Mouse (Mus musculus): ENCODE data around the gene Sptbn4.
A peak's percentile ranks its signal among the peaks of the same experiment; 100 is the strongest.
"Not testable (repeated sequence)": the region's sequence is repeated elsewhere in the genome, so short reads cannot be mapped to it uniquely, and the experiment has no call there.

Sptbn4 gene

DNA sequence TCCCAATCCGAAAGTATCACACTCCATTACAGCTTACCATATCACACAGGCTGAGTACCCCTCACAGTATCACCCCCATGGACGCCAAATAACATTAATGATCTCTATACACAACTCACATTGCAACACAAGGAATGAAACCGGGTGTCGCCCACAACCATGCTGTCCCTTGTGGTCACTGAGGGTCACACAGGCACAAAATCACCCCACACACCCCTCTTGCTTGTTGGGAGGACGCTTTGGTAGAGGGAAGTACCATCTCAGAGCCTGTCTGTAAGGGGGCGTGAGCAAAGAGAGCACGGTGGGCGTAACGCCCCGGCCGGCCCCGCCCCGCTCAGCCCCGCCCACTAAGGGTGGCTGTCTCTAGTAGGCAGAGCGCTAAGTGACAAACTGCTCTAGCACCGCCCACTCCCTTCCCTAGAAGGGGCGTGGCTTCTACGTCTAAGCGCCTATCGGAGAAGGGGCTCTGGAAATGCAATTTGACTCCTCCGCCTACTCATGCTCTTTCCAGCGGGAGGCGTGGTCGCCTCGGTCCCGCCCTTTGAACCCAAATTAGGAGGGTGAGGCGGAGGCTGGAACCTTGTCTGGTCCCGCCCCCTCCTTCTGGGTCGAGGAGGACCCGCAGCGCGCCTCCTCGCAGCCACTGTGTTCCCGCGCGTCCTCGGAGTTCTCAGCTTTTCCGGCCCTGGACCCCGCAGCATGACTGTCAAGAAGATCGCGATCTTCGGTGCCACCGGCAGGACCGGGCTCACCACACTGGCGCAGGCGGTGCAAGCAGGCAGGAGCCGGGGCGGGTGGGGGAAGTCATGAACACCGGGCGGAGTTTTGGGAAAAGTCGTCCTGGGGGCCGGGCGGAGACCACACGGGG lies at the start of gene Sptbn4, which contains the start of gene Blvrb:
Gene Sptbn4, minus strand, starts transcription at position 268 of the 868 bp plus-strand sequence.
Gene Blvrb, plus strand, starts transcription at position 560 of the 868 bp plus-strand sequence.
- DNase-seq (ENCODE audit: low read depth, low spot score): peak; percentile 97

DNA sequence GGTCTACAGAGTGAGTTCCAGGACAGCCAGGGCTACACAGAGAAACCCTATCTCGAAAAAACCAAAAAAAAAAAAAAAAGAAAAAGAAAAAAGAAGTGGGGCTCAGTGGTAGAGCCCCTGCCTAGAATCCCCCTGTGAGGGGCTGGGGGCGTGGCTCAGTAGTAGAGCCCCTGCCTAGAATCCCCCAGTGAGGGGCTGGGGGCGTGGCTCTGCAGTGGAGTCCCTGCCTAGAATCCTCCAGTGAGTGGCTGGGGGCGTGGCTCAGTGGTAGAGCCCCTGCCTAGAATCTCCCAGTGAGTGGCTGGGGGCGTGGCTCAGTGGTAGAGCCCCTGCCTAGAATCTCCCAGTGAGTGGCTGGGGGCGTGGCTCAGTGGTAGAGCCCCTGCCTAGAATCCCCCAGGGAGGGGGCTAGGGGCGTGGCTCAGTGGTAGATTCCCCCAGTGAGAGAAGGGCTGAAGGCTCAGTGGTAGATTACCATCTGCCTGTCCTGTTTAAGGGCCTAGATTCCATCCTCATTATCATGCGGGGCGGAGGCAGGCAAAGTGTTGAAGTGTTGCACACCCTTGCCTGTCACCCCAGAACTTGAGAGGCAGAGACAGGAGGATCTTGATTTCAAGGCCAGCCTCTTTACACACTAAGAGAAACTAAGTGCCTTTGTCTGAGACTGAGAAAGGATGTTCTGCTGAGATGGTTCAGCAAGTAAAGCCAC lies 47.3 kb upstream of the Sptbn4 start:
- not testable (repeated sequence) for DNase-seq (ENCODE audit: low read depth, low spot score)

DNA sequence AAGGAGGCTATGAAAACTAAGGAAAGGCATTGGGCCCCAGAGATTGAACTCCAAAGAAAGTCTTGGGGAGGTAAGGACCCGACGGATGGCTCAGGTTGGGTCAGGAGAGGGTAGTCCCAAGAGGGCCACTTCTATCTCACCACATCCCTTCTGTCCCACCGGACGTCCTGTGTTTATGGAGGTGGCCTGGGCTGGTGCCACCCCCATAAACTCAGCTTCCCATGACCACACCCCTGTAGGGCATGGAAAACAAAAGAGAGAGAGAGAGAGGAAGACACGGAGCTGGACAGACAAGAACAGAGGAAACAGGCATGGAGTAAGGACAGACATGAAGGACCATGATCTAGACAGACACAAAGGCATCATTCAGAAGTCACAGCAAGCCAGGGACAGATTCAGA lies 46.0 kb upstream of the Sptbn4 start:
- no peak for DNase-seq (ENCODE audit: low read depth, low spot score)

DNA sequence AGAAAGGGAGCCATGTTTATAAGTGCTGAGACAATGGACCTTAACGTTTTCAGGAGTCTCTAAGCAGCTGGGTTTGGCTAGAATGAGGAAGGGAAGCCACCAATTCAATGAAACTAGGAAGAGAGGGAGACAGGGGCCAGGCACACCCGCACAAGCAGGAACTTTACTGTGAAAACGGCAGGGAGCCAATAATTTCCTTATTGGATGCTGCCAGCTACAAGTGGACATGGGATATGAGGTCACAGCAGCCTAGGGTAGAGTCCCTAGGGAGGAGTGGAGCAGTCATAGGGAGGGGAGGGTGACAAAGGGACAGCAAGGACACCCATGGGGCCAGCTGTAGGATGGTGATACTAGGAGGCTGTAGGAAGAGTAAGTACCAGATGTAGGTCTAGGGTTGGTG lies 45.5 kb upstream of the Sptbn4 start:
- no peak for DNase-seq (ENCODE audit: low read depth, low spot score)

DNA sequence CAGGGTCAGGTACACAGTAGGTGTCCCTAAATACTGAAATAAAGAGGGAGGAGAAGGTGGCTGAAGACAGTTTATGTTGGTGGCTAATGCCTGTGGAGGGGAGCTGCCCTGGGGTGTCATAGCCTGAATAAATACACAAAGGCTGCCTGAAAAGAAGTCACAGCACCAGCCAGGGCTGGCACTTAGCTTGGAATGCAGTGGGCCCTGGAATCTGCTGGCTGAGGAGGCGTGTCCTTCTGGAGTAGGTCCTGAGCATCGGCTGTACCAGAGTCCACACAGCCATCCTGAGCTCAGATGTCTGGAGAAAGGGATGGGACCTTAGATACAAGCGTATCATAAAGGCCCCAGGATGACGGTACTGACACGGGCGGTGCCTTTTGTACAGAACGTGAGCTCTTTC lies 44.4 kb upstream of the Sptbn4 start:
- no peak for DNase-seq (ENCODE audit: low read depth, low spot score)

DNA sequence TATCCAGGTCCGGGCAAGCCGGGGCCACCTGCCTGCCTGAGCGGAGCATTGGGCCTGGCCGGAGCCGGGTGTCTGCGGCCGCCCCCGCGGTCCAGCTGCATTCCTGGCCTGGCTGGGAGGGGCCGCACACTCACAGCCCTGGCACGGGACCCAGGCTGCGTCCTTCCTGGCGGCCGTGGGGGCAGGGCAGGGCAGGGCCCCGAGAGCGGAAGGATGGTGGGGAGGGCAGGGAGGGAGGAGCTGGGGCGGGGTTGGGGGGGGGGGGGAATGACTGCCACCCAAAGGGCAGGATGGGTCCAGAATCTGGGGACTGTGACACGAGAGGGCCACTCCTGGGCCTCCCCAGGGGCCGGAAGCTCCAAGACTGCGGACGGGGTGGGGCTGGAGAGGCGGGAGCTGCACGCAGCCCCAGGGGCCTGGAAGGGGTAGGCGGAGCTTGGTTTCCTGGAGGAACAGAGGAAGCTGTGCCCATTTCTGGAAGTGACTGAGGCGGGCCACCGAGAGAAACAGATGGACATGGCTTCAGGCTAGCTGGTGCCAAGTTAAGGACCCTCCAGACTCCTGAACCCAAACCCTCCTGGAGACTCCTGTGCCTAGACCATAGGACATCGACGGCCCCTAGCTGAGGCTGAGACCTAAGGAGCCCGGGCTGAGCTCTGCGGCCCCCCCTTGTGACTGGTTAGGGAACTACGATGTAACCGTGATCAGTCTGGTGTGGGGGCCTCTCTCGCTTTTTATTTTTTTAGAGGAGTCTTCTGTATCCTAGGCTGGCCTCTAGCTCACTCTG lies 43.2 kb upstream of the Sptbn4 start:
- peak; percentile 91 for DNase-seq (ENCODE audit: low read depth, low spot score)

DNA sequence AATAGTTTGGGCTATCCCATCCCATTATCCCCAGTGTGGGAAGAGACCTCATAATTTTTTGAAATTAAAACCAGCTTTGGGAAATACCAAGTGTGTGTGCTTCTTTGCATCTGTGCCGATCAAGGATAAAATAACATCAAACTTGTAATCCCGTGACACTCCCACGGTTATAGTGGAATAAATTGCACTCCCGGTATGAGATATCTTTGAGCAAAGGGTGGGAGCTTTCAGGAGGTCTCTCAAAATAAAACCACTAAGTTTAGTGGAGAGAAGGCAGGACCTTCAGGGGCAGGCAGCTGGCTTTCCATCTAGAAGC lies 42.7 kb upstream of the Sptbn4 start:
- no peak for DNase-seq (ENCODE audit: low read depth, low spot score)

DNA sequence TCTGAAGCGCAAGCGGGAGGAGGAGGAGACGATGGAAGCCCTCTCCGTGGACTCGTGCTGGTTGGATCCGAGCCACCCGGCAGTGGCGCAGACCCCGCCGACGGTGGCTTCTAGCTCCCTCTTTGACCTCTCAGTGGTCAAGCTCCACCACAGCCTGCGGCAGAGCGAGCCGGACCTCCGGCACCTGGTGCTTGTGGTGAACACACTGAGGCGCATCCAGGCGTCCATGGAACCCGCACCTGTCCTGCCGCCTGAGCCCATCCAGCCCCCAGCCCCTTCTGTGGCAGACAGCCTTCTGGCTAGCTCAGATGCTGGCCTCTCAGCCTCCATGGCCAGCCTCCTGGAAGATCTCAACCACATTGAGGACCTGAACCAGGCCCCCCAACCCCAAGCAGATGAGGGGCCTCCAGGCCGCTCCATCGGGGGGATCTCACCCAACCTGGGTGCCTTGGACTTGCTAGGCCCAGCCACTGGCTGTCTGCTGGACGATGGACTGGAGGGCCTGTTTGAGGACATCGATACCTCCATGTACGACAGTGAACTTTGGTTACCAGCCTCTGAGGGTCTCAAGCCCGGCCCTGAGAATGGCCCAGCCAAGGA lies 41.9 kb upstream of the Sptbn4 start:
- DNase-seq (ENCODE audit: low read depth, low spot score): peak; percentile 24

DNA sequence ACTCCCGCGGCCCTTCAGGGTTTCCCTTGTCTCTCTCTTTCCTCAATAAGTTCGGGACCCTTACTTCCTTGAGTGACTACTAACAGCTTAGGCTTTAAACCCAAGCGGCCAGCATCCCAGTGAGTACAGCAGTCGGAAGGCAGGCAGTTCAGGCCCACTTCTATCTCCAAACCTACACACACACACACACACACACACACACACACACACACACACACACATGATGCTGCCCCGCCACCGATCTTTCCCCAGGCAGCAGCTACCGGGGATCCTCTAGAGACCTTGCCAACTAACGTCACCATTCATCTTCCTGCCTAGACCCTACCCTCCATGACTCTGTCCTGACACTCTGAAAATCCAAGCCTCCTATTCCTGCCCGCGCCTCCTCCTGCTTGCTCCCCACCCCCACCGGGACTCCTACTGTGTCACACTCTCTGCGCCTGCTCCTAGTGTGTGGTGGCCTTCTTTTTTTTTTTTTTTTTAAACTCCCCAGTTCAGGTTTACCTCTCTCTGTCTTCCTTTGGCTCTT lies 40.3 kb upstream of the Sptbn4 start:
- peak; percentile 63 for DNase-seq (ENCODE audit: low read depth, low spot score)

DNA sequence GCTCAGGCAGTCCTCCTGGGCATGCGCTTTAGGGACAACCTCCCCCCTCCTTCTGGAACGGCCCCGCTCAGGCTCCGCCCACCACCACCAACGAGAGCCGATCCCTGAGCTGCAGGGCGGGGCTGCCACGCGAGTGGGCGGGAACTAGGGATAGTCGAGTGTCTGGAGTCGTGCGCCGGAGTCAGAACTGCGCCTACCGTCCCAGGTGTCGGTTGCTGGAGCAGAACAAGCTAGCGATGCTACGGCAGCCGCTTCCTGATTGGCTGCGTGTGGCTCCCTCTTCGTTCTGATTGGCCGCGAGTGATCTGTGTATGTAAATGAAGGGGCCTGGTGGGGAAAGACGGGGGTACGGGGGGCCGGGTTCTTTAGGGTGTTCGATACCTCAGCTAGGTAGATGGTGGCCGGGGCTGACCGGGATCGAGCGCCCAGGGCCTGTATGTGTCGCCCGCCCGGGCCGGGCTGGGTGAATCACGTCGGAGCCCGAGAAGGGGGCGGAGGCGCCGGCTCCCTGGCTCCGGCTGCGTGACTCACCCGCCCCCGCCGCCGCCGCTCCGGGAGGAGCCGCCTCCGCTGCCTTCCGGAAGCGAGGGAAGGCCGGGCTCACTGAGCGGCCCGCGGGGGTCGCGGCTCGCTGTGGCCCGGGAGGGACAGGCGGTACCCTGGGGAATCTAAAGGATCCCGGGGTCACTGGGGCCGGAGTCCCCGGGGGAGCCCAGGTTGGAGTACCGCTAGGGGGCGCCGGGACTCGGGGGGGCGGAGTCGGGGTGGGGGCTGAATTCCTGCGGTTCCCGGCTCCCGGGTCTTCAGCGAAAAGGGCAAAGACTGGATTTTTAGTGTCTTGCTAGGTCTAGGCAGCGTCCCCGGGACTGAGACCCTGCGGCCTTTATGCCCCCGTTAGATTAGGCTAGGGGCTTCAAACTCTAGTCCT lies 39.5 kb upstream of the Sptbn4 start, which contains the start of gene Sertad1:
Gene Sertad1, plus strand, starts transcription at position 141 of the 928 bp plus-strand sequence.
- peak; percentile 100 for DNase-seq (ENCODE audit: low read depth, low spot score)

DNA sequence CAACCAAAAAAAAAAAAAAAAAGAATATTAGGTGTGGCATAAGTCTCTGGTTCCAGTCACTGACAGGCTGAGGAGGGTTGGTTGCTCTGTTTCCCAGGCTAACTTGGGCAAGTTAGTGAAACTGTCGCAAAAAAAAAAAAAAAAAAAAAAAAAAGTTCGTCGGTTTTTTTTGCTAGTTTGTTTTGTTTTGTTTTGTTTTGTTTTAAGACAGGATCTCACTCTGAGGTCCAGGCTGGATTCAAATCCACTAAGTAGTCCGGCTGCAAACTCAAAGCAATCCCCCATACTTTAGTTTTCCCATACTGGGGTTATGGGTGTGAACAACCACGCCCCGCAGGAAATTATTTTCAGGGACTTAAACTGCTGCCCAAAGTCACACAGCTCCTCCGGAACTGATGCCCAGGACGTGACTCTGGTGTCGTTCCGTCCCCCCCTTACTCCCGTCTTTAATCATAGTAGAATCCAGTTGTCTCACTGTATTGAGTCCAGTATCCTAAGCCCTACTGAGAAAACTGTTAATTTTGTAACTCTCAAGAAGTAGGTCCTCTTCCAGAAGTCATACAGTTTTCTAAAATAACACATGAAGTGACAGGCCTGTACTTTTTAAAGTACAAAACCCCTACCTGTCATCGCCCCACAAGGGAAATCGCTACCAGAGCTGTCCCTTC lies 38.8 kb upstream of the Sptbn4 start:
- no peak for DNase-seq (ENCODE audit: low read depth, low spot score)

DNA sequence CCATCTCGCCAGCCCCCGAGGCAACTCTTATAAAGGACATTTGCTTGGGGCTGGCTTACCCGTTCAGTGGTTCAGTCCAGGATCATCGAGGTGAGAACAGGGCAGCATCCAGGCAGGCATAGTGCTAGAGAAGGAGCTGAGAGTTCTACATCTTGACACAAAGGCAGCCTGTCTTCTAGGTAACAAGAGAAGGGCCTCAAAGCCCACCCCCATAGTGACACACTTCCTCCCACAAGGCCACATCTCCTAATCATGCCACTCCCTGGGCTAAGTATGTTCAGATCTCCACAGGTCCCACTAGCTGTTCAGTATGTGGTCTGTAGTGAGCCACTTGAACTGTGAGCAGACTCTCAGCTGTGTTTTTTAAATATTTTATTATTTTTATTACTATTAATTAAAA lies 36.4 kb upstream of the Sptbn4 start:
- no peak for DNase-seq (ENCODE audit: low read depth, low spot score)

DNA sequence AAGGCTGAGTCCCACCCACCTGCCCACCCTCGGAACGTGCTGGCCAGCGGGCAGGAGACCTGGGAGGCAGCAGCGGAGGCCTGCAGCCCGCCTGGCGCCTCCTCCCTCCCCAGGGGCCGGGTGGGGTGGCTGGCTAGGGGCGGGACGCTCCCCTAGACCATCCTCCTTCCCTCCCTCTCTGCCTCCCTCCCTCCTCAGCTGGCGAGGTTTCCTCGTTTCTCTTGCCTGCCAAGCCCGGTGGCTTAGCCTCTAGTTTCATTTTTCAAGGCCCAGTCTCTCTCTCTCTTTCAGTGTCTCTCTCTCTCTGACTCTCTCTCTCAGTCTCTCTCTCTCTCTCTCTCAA lies 34.1 kb upstream of the Sptbn4 start:
- peak; percentile 83 for DNase-seq (ENCODE audit: low read depth, low spot score)

DNA sequence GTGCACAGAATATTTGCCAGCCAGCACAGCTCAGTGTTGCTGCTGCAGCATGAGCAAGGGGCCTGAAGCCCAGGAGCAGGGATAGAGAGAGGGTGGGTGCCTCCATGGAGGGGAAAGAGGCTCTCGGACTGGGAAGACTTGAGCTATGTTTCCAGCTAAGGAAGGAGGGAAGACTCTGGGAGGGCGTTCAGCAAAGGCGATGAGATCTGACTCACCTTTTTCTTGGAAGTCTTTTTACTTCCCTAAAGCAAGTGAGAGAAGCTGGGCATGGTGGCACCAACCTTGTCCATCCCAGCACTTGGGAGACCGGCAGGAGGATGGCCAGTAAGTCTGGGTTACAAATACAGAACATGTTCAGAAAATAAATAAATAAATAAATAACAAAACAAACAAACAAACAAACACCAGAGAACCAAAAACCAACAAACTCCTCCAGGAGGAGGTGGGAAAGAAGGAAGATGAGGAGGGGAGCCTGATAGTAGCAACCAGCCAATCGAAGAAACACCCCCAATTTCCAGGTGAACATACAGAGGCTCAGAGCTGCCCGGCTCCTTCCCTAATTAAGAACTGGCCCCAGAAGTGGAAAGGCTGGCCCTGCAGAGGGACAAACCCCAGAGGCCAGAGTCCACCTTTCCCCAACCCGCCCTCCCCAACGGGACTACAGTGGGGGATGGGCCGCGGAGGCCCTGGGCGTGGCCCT lies 33.6 kb upstream of the Sptbn4 start:
- DNase-seq (ENCODE audit: low read depth, low spot score): no peak

DNA sequence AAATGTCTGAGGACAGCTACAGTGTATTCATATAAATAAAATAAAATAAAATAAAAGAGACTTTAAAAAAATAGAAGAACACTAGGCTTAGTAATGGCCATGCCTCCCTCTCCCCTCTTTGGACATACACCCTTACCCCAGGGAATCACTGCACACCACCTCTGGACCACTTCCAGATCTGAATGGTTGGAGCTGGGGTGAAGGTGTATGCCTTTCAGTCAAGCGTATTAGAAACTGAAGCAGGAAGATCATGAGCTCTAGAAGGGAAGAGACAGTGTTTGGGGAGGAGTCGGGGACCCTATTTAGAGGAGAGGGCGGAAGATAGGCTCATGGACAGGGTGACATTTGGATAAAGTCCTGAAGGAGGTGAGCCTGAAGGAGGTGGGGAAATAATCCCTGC lies 33.0 kb upstream of the Sptbn4 start:
- DNase-seq (ENCODE audit: low read depth, low spot score): no peak

DNA sequence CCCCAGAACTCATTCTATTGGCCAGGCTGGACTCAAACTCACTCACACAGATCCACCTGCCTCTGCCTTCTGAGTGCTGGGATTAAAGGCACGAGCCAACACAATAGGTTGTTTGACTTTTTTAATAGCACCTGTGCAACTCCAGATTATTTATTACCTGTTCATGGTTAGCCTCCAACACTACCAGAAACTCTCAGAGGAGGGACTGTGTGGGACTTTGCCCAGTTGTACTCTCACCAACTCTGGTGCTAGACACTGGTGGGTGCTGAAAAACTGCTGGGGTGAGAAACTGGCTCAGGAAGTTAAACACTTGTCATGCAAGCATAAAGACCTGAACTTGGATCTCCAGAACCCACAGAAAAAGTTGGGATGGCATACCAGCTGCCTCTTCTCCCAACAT lies 32.3 kb upstream of the Sptbn4 start:
- DNase-seq (ENCODE audit: low read depth, low spot score): no peak

DNA sequence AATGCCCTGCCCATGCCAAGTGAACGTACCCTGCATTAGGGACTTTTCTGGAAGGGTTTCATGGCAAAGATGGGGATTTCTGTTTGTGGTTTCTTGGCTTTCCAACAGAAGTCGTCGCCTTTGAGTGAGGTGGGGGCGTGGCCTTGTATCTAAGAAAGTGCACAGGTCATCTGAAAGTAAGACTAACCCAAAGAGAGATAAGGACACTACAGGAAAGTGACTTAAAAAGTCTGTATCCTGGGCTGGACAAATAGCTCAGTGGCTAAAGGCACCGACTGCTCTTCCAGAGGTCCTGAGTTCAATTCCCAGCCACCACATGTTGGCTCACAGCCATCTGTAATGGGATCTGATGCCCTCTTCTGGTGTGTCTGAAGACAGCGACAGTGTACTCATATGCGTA lies 31.1 kb upstream of the Sptbn4 start:
- DNase-seq (ENCODE audit: low read depth, low spot score): no peak

DNA sequence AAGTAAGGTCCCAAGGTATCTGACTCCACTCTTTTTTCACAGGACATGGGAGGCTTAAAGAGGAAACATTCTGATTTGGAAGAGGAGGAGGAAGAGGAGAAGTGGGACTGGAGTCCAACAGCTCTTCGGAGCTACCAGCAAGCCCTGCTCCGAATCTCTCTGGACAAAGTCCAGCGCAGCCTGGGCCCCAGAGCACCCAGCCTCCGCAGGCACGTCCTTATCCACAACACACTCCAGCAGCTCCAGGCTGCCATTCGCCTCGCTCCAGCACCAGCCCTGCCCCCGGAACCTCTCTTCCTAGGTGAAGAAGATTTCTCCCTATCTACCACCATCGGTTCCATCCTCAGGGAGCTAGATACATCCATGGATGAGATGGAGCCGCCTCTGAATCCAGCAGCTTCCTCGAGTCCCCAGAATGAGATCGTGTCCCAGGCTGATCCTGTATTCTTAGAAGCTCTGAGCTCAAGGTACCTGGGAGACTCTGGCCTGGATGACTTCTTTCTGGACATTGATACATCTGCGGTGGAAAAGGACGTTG lies 28.7 kb upstream of the Sptbn4 start:
- no peak for DNase-seq (ENCODE audit: low read depth, low spot score)

DNA sequence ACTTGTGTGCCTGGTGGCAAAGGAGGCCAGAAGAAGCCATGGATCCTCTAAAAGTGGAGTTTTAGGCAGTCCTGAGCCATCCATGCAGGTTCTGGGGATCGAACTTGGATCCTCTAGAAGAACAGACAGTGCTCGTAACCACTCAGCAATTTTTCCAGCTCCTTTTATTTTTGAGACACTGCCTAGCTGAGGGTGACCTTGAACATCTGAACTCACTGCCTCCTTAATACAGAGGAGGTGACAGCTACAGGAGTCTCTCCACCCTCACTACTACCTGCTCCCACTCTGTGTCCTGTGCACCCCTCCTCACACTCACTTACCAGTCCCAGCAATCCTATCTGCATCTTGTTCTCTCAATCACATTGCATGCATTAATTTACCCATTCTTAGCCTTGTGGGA lies 28.1 kb upstream of the Sptbn4 start:
- no peak for DNase-seq (ENCODE audit: low read depth, low spot score)
